8 mouse cellular contexts compared by ENCODE assay signal in the genomic region with DNA sequence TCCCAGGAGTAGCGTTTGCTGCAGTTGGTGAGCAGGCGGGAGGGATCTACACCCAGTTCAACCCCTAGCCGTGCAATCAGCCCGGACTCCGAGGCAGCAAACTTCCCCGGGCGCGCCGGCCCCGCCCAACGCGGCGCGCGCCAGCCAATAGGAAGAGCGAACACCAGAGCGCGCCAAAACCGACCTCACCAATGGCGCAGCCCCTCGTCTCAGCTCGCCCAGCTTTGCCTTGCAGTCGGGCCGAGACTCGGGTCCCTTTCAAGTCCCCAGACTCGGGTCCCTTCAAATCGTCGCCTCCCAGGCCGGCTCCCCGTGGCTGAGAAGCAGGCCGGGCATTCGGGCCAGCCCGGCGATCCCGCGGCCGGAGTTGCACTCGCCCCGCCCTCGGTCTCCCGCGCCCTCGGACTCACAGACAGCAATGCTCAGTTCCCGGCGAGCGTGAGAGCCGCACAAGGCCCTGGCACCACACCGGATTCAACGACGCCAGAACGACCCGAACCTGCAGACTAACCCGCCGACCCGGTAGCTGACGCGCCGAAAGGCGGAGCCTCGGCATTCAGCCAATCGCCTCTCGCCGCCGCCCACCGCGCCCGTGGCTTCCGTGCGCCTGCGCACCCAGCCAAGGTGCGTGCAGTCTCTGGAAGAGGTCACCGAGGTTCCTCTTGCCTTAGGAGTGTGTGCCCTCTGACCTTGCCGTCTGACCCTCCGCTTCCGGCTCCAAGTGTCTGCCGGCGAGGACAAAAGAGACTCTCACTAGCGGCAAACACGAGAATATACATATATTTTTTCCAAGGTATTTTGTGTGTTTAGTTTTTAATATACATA. TPM values are rescaled to one million over a fixed set of nuclear protein-coding genes. Genes with fewer than 3 reads are reported as not detected.
DNase-seq lines count a peak whose midpoint lies in the region; ATAC-seq lines count a peak whose summit lies in the region.

Gene Gmnn, minus strand, starts transcription at position 521 of the 825 bp plus-strand sequence.

- no peaks in the 10 kb centered on the region for H3K9me3 ChIP-seq in forebrain, embryonic 11.5 days (ENCODE audit: control insufficient read depth, low read length)
- H3K9me3 ChIP-seq in heart, embryonic 16.5 days (replicated peaks; ENCODE audit: control insufficient read depth, low read length) = no peaks in the 10 kb centered on the region
- no peaks in the 10 kb centered on the region for H3K9me3 ChIP-seq in liver, embryonic 15.5 days (replicated peaks)
- H3K9me3 ChIP-seq in neural tube, embryonic 12.5 days = no peaks in the 10 kb centered on the region

- H3K4me2 ChIP-seq in forebrain, embryonic 11.5 days (ENCODE audit: low read depth, low read length, severe bottlenecking) = peak within 1 kb of the TSS; percentile 77
- peak within 1 kb of the TSS; percentile 82 for H3K4me2 ChIP-seq in heart, embryonic 16.5 days (ENCODE audit: low read depth, low read length)
- peak within 1 kb of the TSS; percentile 84 for H3K4me2 ChIP-seq in liver, embryonic 15.5 days
- H3K4me2 ChIP-seq in neural tube, embryonic 12.5 days (replicated peaks) = peak within 1 kb of the TSS; percentile 64

- WGBS in forebrain, embryonic 11.5 days = under 1% methylated on average over 79 of the region's 79 CpGs
- WGBS in heart, embryonic 16.5 days = under 1% methylated on average over 79 of the region's 79 CpGs
- WGBS in liver, embryonic 15.5 days (ENCODE audit: insufficient replicate concordance) = under 1% methylated on average over 79 of the region's 79 CpGs
- under 1% methylated on average over 79 of the region's 79 CpGs for WGBS in neural tube, embryonic 12.5 days

- peak; percentile 81 to 86 for DNase-seq in CD8-positive naive resting alpha-beta T cell, adult 2 months (ENCODE audit: low read depth in 2 of 2, low spot score in 2 of 2)
- peak; percentile 85 for DNase-seq in c-Kit-positive CD71-negative TER-119-negative erythroid progenitor cells, embryonic 14.5 days (ENCODE audit: low read depth)
- DNase-seq in forebrain, embryonic 11.5 days (ENCODE audit: low spot score) = peak; percentile 95
- peak; percentile 87 to 94 for DNase-seq in kidney, postnatal 36 days
- peak; percentile 40 for DNase-seq in telencephalon, adult 2 months (ENCODE audit: low read depth, low spot score)

- H3K4me1 ChIP-seq in forebrain, embryonic 11.5 days (replicated peaks; ENCODE audit: control insufficient read depth, insufficient read depth, low read length) = peaks cover 4% of the 10 kb centered on the region; the same call in 1 of the 2 replicates
- H3K4me1 ChIP-seq in heart, embryonic 16.5 days (ENCODE audit: control insufficient read depth, insufficient read depth, low read length) = peaks cover 15% of the 10 kb centered on the region
- peaks cover 40% of the 10 kb centered on the region for H3K4me1 ChIP-seq in liver, embryonic 15.5 days (replicated peaks)
- no peaks in the 10 kb centered on the region; the same call in 1 of the 2 replicates for H3K4me1 ChIP-seq in neural tube, embryonic 12.5 days

- H3K9ac ChIP-seq in forebrain, embryonic 11.5 days (ENCODE audit: low read length) = peak within 1 kb of the TSS; percentile 95
- peak within 1 kb of the TSS; percentile 93 for H3K9ac ChIP-seq in heart, embryonic 16.5 days (ENCODE audit: low read length)
- peak within 1 kb of the TSS; percentile 98 for H3K9ac ChIP-seq in liver, embryonic 15.5 days
- peak within 1 kb of the TSS; percentile 69 for H3K9ac ChIP-seq in neural tube, embryonic 12.5 days

- peak; percentile 98 for ATAC-seq in forebrain, embryonic 11.5 days (replicated peaks; ENCODE audit: low FRiP score)
- peak; percentile 98 for ATAC-seq in heart, embryonic 16.5 days (replicated peaks; ENCODE audit: extremely low read depth, insufficient read depth, low FRiP score)
- peak; percentile 98 for ATAC-seq in liver, embryonic 15.5 days (ENCODE audit: insufficient read depth)
- peak; percentile 98 for ATAC-seq in neural tube, embryonic 12.5 days (ENCODE audit: low FRiP score, low read depth)

- no peaks in the 10 kb centered on the region; the same call in 1 of the 2 replicates for H3K36me3 ChIP-seq in forebrain, embryonic 11.5 days (ENCODE audit: control insufficient read depth, insufficient read depth, low read length)
- H3K36me3 ChIP-seq in heart, embryonic 16.5 days (ENCODE audit: control insufficient read depth, insufficient read depth) = peaks cover 15% of the 10 kb centered on the region
- peaks cover 32% of the 10 kb centered on the region for H3K36me3 ChIP-seq in liver, embryonic 15.5 days (replicated peaks)
- 0 out of 2 replicates have a peak, but pooled peaks cover 2% of the 10 kb centered on the region for H3K36me3 ChIP-seq in neural tube, embryonic 12.5 days

- H3K27ac ChIP-seq in forebrain, embryonic 11.5 days (ENCODE audit: low read depth, low read length) = peak within 1 kb of the TSS; percentile 93
- peak within 1 kb of the TSS; percentile 98 for H3K27ac ChIP-seq in heart, embryonic 16.5 days (ENCODE audit: low read length)
- H3K27ac ChIP-seq in liver, embryonic 15.5 days (replicated peaks) = peak within 1 kb of the TSS; percentile 99
- 0 out of 2 replicates have a peak within 1 kb of the TSS, but pooled peaks have one; percentile 26 for H3K27ac ChIP-seq in neural tube, embryonic 12.5 days

- H3K4me3 ChIP-seq in forebrain, embryonic 11.5 days (ENCODE audit: low read depth, low read length) = peak within 1 kb of the TSS; percentile 86
- H3K4me3 ChIP-seq in heart, embryonic 16.5 days (ENCODE audit: low read length) = peak within 1 kb of the TSS; percentile 98
- peak within 1 kb of the TSS; percentile 99 for H3K4me3 ChIP-seq in liver, embryonic 15.5 days (replicated peaks)
- H3K4me3 ChIP-seq in neural tube, embryonic 12.5 days = peak within 1 kb of the TSS; percentile 86

- H3K27me3 ChIP-seq in forebrain, embryonic 11.5 days (ENCODE audit: control insufficient read depth, insufficient read depth, low read length) = no peaks in the 10 kb centered on the region
- no peaks in the 10 kb centered on the region for H3K27me3 ChIP-seq in heart, embryonic 16.5 days (ENCODE audit: control insufficient read depth, insufficient read depth, low read length)
- no peaks in the 10 kb centered on the region for H3K27me3 ChIP-seq in liver, embryonic 15.5 days
- H3K27me3 ChIP-seq in neural tube, embryonic 12.5 days (replicated peaks) = no peaks in the 10 kb centered on the region

RNA-seq across cellular contexts. Expression of gene Gmnn, which starts in this region (rescaled TPM):
- 165 and 169 TPM in 2 replicates for polyA plus RNA-seq in forebrain, embryonic 11.5 days (2014; fragmentation: Nextera tagmentation; extraction: Ambion mirVana)
- polyA plus RNA-seq in heart, embryonic 16.5 days (2015; fragmentation: Nextera tagmentation; extraction: Ambion mirVana) = 108 and 118 TPM in 2 replicates
- polyA plus RNA-seq in liver, embryonic 15.5 days (2015; fragmentation: Nextera tagmentation; extraction: Ambion mirVana) = 95.4 and 113 TPM in 2 replicates
- 66.3 and 69.1 TPM in 2 replicates for polyA plus RNA-seq in neural tube, embryonic 12.5 days (2016; fragmentation: Nextera tagmentation; extraction: Ambion mirVana)

Comparison
In these comparisons a context has a peak if more than half of its experiments do, and no peak if none do; other contexts are left out.
1. Peak in every context shown above with its lines: DNase-seq, ATAC-seq, H3K4me3 ChIP-seq and H3K27ac ChIP-seq.
2. DNase-seq: peak in every context shown above with its lines; median percentile 95 in forebrain, embryonic 11.5 days; 90 in kidney, postnatal 36 days; 85 in c-Kit-positive CD71-negative TER-119-negative erythroid progenitor cells, embryonic 14.5 days; 84 in CD8-positive naive resting alpha-beta T cell, adult 2 months; 40 in telencephalon, adult 2 months.
3. H3K27ac ChIP-seq: peak in every context shown above with its lines; median percentile 99 in liver, embryonic 15.5 days; 98 in heart, embryonic 16.5 days; 93 in forebrain, embryonic 11.5 days; 26 in neural tube, embryonic 12.5 days.